Mouse (Mus musculus) lung, adult 10 weeks (tissue): ENCODE data around the gene Lrrc3b. TPM values are rescaled to one million over a fixed set of nuclear protein-coding genes. Genes with fewer than 3 reads are reported as not detected.

ENCODE experiments used
- polyA plus RNA-seq: library from polyadenylated mRNA; stranded (reverse); fragments of 350-450 nt; fragmentation: Illumina TruSeq; extraction: RNeasy Lipid Tissue Mini Kit (QIAGEN cat#74804); gene quantifications from one replicate; pipeline ENCODE4 v1.2.3, GENCODE M21; 2014; ENCODE audit warnings: low read depth, low replicate concordance; ENCODE audit not compliant: insufficient read depth

The Lrrc3b gene
- polyA plus RNA-seq: 0.52 TPM

GRCm38 (mm10) chr14:15438485-15439157, at the start of gene Lrrc3b:
Gene Lrrc3b (minus strand): TSS chr14:15438987.

